Mouse (Mus musculus) intestine, embryonic 14.5 days (tissue): ENCODE measurements around the gene Piezo1. TPM values are rescaled to one million over a fixed set of nuclear protein-coding genes. Genes with fewer than 3 reads are reported as not detected.
A peak's percentile ranks its signal among the peaks of the same experiment; 100 is the strongest.

Experiments used
- ATAC-seq: fragments of 200-750 bp; cut with Nextera tagmentation; replicated peaks from 2 replicates; pipeline ENCODE4 v1.8.0; 2017; ENCODE audit warnings: low read depth, moderate number of reproducible peaks, moderate TSS enrichment, moderate library complexity; ENCODE audit not compliant: low FRiP score, low TSS enrichment
- DNase-seq: peaks from one replicate; pipeline ENCODE4 v3.0.0-alpha.2; 2018; ENCODE audit warnings: low spot score
- H3K27ac ChIP-seq: fragments of 300-500 bp; sonication (generic); 2 replicates; pipeline ENCODE4 v1.5.1; 2014; ENCODE audit warnings: low read depth, mild to moderate bottlenecking, control low read depth
- H3K27me3 ChIP-seq: fragments of 300-500 bp; sonication (generic); replicated peaks from 2 replicates; pipeline ENCODE4 v1.6.1; 2014; ENCODE audit warnings: low read length, control low read depth; ENCODE audit not compliant: control insufficient read depth, insufficient read depth
- H3K36me3 ChIP-seq: fragments of 300-500 bp; sonication (generic); 2 replicates; pipeline ENCODE4 v1.6.1; 2014; ENCODE audit warnings: low read length, control low read depth; ENCODE audit not compliant: control insufficient read depth, insufficient read depth
- H3K4me1 ChIP-seq: fragments of 300-500 bp; sonication (generic); replicated peaks from 2 replicates; pipeline ENCODE4 v1.6.1; 2014; ENCODE audit warnings: low read length, control low read depth, mixed read lengths; ENCODE audit not compliant: control insufficient read depth, insufficient read depth
- H3K4me2 ChIP-seq: fragments of 300-500 bp; sonication (generic); 2 replicates; pipeline ENCODE4 v1.6.1; 2014; ENCODE audit warnings: low read length
- H3K4me3 ChIP-seq: fragments of 300-500 bp; sonication (generic); 2 replicates; pipeline ENCODE4 v1.5.1; 2014; ENCODE audit warnings: low read depth, low read length, control low read depth, mixed read lengths
- H3K9ac ChIP-seq: fragments of 300-500 bp; sonication (generic); 2 replicates; pipeline ENCODE4 v1.6.1; 2014; ENCODE audit warnings: mild to moderate bottlenecking, low read length
- H3K9me3 ChIP-seq: fragments of 300-500 bp; sonication (generic); 2 replicates; pipeline ENCODE4 v1.6.1; 2016; ENCODE audit warnings: low read length, control low read depth; ENCODE audit not compliant: control insufficient read depth
- WGBS: fragments of 180-500 bp; shearing (Covaris S2); extraction: QIAGEN DNeasy Blood & Tissue Kit; methylation state at CpG from one replicate; pipeline ENCODE4 v1.1.7; 2014; 5-methylcytosine and 5-hydroxymethylcytosine counted together
- polyA plus RNA-seq: library from polyadenylated mRNA; unstranded; fragments of >200 nt; fragmentation: Nextera tagmentation; extraction: Ambion mirVana; gene quantifications from 2 replicates; pipeline ENCODE4 v1.2.1, GENCODE M21; 2014

The Piezo1 gene
- polyA plus RNA-seq, 1 experiment from 2014 or later = 17.9 TPM

DNA sequence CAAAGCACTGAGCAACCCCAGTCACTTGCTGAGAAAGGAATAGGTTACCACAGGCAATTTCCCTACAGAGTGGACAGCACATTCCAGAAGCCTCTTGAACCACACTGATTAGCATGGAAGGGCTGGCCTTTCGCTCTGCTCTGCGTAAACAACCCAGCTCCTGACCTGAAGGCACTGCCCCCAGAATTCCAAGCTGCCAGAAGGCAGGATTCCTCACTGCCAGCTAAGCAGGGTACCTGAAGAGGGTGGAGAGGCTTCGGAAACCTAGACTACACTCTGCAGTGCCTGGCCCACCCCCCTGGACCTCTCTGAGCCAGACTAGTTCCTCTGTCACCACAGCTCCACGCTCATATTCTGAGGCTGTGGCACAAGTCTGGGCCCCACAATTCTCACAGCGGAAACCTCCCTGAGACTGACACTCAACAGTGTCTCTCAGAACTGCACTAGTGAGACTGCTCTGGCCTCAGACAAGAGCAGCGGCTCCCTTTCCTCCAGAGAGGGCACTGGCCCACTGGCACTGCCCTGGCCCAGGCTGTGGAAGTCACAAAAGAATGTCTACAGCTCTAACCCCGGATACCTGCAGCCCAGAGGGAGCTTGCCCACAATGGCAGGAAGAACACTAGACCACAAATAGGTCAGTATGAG, 24.5 kb downstream of the Piezo1 start:
- Histone ChIP-seq H3K9me3 (no peaks in the 10 kb centered on the region), H3K4me2 (no peak overlapping the region), H3K27me3 (no peaks in the 10 kb centered on the region), H3K9ac (no peak overlapping the region), H3K27ac (peak overlapping the region; percentile 14; the same call in 1 of the 2 replicates), H3K4me1 (peaks cover 45% of the 10 kb centered on the region), H3K4me3 (no peak overlapping the region), H3K36me3 (no peaks in the 10 kb centered on the region)
- ATAC-seq (no peak), DNase-seq (no peak)
- WGBS = 35% methylated on average over 7 of the region's 7 CpGs

DNA sequence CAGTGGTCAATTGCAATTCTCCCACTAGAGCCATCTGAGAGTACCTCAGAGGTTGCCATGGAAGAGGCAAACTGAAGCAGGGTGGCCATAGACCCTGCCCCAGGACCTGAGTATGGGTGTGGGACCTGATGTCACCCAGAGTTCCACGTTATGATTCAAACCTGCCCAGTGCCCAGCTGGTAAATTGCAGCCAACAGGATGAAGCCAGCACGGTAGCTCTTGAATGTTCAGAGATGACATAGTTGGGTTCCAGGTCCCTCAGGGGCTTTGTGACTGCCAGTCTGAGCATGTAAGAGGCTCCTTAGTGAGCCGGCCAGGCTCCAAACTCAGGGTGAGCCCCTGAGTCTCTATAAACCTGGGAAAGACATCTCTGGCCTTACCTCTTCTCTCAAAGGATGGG, 25.0 kb downstream of the Piezo1 start:
- Histone ChIP-seq H3K27ac (peak overlapping the region; percentile 14; the same call in 1 of the 2 replicates), H3K4me2 (no peak overlapping the region), H3K36me3 (no peaks in the 10 kb centered on the region), H3K9me3 (no peaks in the 10 kb centered on the region), H3K27me3 (no peaks in the 10 kb centered on the region), H3K9ac (no peak overlapping the region), H3K4me3 (no peak overlapping the region), H3K4me1 (peaks cover 45% of the 10 kb centered on the region)
- DNase-seq (no peak), ATAC-seq (no peak)
- WGBS = 50% methylated on average over 3 of the region's 3 CpGs

DNA sequence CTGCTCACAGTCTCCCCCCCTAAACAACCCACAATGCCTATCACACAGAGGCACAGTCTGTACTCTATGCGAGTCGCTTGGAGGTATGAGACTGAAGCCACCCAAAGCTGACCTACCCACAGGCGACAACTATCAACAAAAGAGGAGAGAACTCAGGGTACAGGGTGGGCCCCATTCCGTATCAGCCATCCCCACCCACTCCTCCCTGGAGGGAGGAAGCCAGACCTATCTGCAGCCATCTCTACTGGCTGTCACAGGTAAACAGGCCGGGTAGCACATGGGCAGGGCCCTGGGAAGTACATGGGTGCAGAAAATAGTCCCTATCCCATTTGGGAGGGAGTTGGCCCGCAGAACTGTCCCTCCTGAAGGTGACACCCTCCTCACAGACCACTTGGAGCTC, 26.1 kb downstream of the Piezo1 start:
- peaks cover 45% of the 10 kb centered on the region for H3K4me1 ChIP-seq
- no peaks in the 10 kb centered on the region for H3K27me3 ChIP-seq
- WGBS = 67% methylated on average over 6 of the region's 6 CpGs
- H3K9ac ChIP-seq = no peak overlapping the region
- H3K4me3 ChIP-seq = no peak overlapping the region
- ATAC-seq (no peak), DNase-seq (no peak)
- H3K27ac ChIP-seq = 0 out of 2 replicates have a peak overlapping the region, but pooled peaks have one; percentile 22
- H3K4me2 ChIP-seq = no peak overlapping the region
- H3K9me3 ChIP-seq = no peaks in the 10 kb centered on the region
- no peaks in the 10 kb centered on the region for H3K36me3 ChIP-seq

DNA sequence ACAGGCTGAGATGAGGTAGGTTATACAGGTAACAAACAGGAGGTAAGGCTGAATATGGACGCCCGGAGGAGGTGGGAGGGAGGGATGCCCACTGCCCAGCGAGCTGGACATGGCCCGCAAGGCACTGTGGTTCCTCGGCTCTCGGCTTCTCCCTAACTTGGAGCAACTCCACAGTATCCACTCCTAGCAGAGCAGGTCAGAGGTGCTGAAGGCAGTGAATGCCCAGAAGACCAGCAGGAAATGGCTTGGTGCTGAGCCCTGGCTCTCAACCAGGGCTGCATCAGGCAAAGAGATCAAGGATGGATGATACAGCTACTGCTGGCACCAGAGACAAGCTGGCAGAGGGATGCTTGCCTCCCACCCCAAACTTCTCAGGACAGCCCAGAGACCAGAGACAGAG, 26.6 kb downstream of the Piezo1 start:
- Histone ChIP-seq H3K27me3 (no peaks in the 10 kb centered on the region), H3K4me2 (no peak overlapping the region), H3K9ac (no peak overlapping the region), H3K9me3 (no peaks in the 10 kb centered on the region), H3K27ac (peak overlapping the region; percentile 71), H3K4me3 (no peak overlapping the region), H3K36me3 (no peaks in the 10 kb centered on the region), H3K4me1 (peaks cover 45% of the 10 kb centered on the region)
- DNase-seq (no peak), ATAC-seq (no peak)
- WGBS = 74% methylated on average over 6 of the region's 6 CpGs

DNA sequence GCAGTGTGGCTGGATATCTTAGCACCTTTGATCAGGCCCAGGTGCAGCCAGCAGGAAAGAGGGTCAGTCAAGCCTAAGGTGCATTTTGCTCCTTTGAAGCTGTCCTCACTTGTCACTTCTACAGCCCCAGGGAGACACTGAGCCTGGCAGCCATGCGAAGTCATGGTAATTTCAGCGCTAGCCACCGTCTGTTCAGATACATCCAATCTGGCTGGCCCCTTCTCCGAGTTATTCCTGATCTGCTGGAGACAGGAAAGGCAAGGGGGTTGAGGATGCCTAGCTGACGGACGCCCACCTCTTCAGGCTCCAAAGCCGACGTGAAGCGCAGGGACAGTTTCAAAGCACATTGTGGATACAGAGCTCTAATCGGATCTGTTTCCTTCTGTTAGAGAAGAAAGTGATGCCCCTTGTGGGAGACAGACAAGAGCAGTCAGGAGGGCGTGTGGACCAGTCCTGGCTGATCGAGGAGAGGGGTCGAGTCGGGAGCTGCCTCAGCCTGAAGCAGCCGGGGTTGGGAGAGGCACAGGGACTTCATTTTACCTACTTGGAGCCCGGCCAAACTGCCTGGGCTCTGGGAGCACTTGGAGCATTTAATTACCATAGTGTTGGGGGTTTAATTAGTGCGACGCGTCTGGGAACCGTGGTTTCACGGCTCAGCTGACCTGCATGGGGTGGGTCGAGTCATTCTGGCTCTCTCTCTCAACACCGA, 27.3 kb downstream of the Piezo1 start:
- ATAC-seq = no peak
- H3K4me1 ChIP-seq = peaks cover 48% of the 10 kb centered on the region
- peak overlapping the region; percentile 29 for H3K4me2 ChIP-seq
- DNase-seq = peak; percentile 61
- peak overlapping the region; percentile 14; the same call in 1 of the 2 replicates for H3K9ac ChIP-seq
- H3K4me3 ChIP-seq = no peak overlapping the region
- 26% methylated on average over 23 of the region's 23 CpGs for WGBS
- H3K27me3 ChIP-seq = no peaks in the 10 kb centered on the region
- H3K36me3 ChIP-seq = no peaks in the 10 kb centered on the region
- H3K9me3 ChIP-seq = no peaks in the 10 kb centered on the region
- H3K27ac ChIP-seq = peak overlapping the region; percentile 71

DNA sequence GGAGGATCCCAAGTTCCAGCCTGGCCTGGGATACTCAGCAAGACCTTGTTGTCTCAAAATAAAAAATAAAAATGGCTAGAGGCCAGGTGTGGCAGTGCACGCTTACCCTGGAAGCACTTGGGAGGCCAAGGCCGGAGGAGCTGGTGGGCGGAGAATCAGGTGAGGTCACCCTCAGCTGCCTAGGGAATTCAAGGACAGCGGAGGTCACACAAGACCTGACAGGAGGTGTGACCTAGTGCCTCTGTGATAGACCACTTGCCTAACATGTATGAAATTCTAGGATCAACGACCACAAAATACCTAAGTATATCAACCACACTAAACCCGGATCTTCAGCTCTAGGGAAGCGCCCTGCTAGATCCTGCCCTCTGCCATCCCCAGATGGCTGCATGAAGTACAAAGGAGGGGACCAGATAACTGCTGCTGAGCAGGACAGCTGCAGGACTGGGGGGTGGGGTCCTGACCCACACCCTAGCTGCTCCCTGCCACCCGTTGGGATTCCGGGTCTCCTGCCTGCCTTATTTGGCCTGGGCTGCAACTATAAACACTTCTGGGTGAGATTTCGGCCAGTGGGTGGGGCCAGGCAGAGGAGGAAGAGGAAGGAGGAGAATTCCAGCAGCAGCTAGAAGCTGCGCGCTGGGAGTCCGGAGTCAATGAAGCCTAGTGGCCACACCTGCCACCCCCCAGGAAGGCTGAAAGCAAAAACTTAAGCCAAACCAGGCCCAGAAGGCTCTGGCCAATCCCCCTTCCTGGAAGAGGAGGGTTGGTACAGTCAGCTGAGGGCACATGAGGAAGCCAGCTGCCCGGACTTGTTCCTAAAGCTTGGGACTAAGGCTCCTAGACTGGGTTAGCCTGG, 28.1 kb downstream of the Piezo1 start:
- peak; percentile 64 for DNase-seq
- Histone ChIP-seq H3K4me3 (no peak overlapping the region), H3K9me3 (no peaks in the 10 kb centered on the region), H3K36me3 (no peaks in the 10 kb centered on the region), H3K27me3 (no peaks in the 10 kb centered on the region), H3K4me1 (peaks cover 54% of the 10 kb centered on the region), H3K27ac (peak overlapping the region; percentile 71), H3K9ac (peak overlapping the region; percentile 14; the same call in 1 of the 2 replicates), H3K4me2 (peak overlapping the region; percentile 29)
- 35% methylated on average over 14 of the region's 14 CpGs for WGBS
- no peak; the same call in 1 of the 2 replicates for ATAC-seq

DNA sequence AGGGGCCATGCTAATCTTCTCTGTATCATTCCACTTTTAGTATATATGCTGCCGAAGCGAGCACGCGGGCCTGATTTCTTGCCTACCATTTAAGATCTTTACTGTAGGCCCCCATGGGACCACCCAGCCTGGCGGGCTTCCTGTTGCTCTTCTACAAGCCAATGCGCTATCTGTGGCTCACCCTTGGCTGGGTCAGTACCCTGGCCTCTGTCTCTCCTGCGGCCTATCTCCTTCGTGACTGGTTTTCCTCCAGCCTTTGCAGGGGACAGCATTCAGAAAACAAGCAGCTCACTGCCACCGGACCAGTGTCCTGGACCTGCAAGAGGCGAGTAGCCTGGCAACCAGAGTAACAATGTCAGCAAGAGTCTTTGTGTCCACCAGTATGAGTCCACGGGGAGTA, 30.5 kb downstream of the Piezo1 start:
- H3K36me3 ChIP-seq = no peaks in the 10 kb centered on the region
- no peak overlapping the region for H3K4me3 ChIP-seq
- ATAC-seq (no peak), DNase-seq (no peak)
- H3K27ac ChIP-seq = no peak overlapping the region
- H3K9me3 ChIP-seq = no peaks in the 10 kb centered on the region
- H3K4me2 ChIP-seq = no peak overlapping the region
- H3K4me1 ChIP-seq = peaks cover 47% of the 10 kb centered on the region
- peak overlapping the region; percentile 20; the same call in 1 of the 2 replicates for H3K9ac ChIP-seq
- 83% methylated on average over 11 of the region's 11 CpGs for WGBS
- H3K27me3 ChIP-seq = no peaks in the 10 kb centered on the region

DNA sequence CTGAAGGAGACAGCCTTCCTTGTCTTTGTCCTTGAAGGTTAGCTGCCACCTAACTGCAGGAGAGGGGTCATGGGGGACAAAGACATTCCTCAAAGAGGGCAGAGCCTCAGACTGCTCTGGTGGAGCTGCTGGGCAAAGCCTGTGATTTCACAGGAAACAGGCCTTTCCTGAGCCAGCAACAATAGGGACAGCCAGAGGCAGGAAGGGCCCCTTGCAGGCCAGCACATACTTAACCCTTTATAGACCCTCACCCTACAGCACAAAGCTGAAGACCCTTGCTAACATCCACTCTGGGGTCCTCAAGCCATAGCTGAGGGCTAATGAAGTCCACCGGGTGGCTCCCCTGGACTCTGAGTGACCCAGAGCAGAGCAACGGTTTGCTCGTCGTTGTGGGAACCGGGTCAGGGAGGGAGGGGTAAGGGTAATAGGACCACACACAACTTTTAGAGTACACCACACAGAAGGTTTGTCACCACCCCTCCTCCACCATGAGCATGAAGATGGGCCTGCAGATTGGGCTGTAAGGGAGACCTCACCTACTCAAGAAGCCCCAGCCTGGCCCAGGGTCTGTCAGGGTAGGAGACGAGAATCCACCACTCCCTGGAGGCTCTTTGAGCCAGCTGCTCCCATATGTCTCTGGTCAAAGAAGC, 33.5 kb downstream of the Piezo1 start:
- H3K4me1 ChIP-seq = peaks cover 25% of the 10 kb centered on the region
- no peaks in the 10 kb centered on the region for H3K9me3 ChIP-seq
- peak overlapping the region; percentile 32 for H3K4me2 ChIP-seq
- peak overlapping the region; percentile 83 for H3K27ac ChIP-seq
- no peak overlapping the region for H3K4me3 ChIP-seq
- H3K36me3 ChIP-seq = no peaks in the 10 kb centered on the region
- no peaks in the 10 kb centered on the region for H3K27me3 ChIP-seq
- peak overlapping the region; percentile 34 for H3K9ac ChIP-seq
- ATAC-seq (peak; percentile 36), DNase-seq (peak; percentile 66)
- WGBS = 9% methylated on average over 6 of the region's 6 CpGs
